Mouse (Mus musculus) MEL (cell line): ENCODE measurements around the gene Vps18. TPM values are rescaled to one million over a fixed set of nuclear protein-coding genes. Genes with fewer than 3 reads are reported as not detected.

Source experiments
- DNase-seq: peaks from one replicate; pipeline ENCODE4 v3.0.0; 2011; ENCODE audit warnings: low read depth, low spot score
- H3K27ac ChIP-seq: 2 replicates; pipeline ENCODE4 v1.5.1; 2012; ENCODE audit warnings: low read depth, mild to moderate bottlenecking, control low read depth, low read length, moderate library complexity; ENCODE audit not compliant: control insufficient read depth
- H3K27me3 ChIP-seq, 2 experiments: fragments of 150-350 bp in 1 of 2; sonication (generic) in 1 of 2; 2 replicates each; pipeline ENCODE4 v1.6.1; 2012; ENCODE audit warnings: low read length in 2 of 2, mild to moderate bottlenecking in 2 of 2, improper control_type of control experiment in 1 of 2, moderate library complexity in 1 of 2; ENCODE audit not compliant: insufficient read depth in 2 of 2, control insufficient read depth in 1 of 2
- H3K36me3 ChIP-seq, 2 experiments: 2 replicates each; pipeline ENCODE4 v1.6.1; 2012 to 2014; ENCODE audit warnings: low read length in 2 of 2, improper control_type of control experiment in 1 of 2, inconsistent platforms in 1 of 2, mild to moderate bottlenecking in 1 of 2; ENCODE audit not compliant: insufficient read depth in 2 of 2, control insufficient read depth in 1 of 2
- H3K4me1 ChIP-seq, 2 experiments: fragments of 150-350 bp in 1 of 2; sonication (generic) in 1 of 2; 2 replicates each; pipeline ENCODE4 v1.6.1; 2012; ENCODE audit warnings: low read length in 2 of 2, improper control_type of control experiment in 1 of 2, mild to moderate bottlenecking in 1 of 2; ENCODE audit not compliant: insufficient read depth in 2 of 2, control insufficient read depth in 1 of 2
- H3K4me3 ChIP-seq, 2 experiments: fragments of 150-350 bp in 1 of 2; sonication (generic) in 1 of 2; 2 replicates each; pipeline ENCODE4 v1.5.1; 2012; ENCODE audit warnings: low read depth in 2 of 2, low read length in 2 of 2, mild to moderate bottlenecking in 2 of 2, moderate library complexity in 2 of 2, control low read depth in 1 of 2, improper control_type of control experiment in 1 of 2; ENCODE audit not compliant: control insufficient read depth in 1 of 2, insufficient read depth in 1 of 2
- H3K79me2 ChIP-seq: 2 replicates; pipeline ENCODE4 v1.6.1; 2012; ENCODE audit warnings: mild to moderate bottlenecking, low read length, moderate library complexity; ENCODE audit not compliant: control insufficient read depth, poor library complexity, insufficient read depth
- H3K9ac ChIP-seq: 2 replicates; pipeline ENCODE4 v1.6.1; 2012; ENCODE audit warnings: low read depth, mild to moderate bottlenecking, control low read depth, low read length, moderate library complexity; ENCODE audit not compliant: control insufficient read depth, poor library complexity, severe bottlenecking
- H3K9me3 ChIP-seq: fragments of 150-350 bp; sonication (generic); replicated peaks from 2 replicates; pipeline ENCODE4 v1.6.1; 2012; ENCODE audit warnings: mild to moderate bottlenecking, low read length, improper control_type of control experiment, moderate library complexity; ENCODE audit not compliant: insufficient read depth
- BHLHE40 ChIP-seq: IDR thresholded peaks from 2 replicates; pipeline ENCODE4 v1.6.1; 2012; ENCODE audit warnings: low read depth, mild to moderate bottlenecking, inconsistent platforms, low read length, improper control_type of control experiment, borderline replicate concordance
- CTCF ChIP-seq, 3 experiments: IDR thresholded peaks in 2 of 3; conservative IDR thresholded peaks in 1 of 3; 2 replicates each; pipeline ENCODE4 v1.5.1; 2011 to 2012; ENCODE audit warnings: low read length in 3 of 3, low read depth in 2 of 3, mild to moderate bottlenecking in 2 of 3, improper control_type of control experiment in 1 of 3, inconsistent platforms in 1 of 3, mixed read lengths in 1 of 3, moderate library complexity in 1 of 3; ENCODE audit not compliant: control insufficient read depth in 1 of 3, insufficient read depth in 1 of 3, poor library complexity in 1 of 3, severe bottlenecking in 1 of 3
- EP300 ChIP-seq, 2 experiments: IDR thresholded peaks; 2 replicates each; pipeline ENCODE4 v1.6.1; 2011; ENCODE audit warnings: improper control_type of control experiment in 2 of 2, low read length in 2 of 2, low read depth in 1 of 2, mild to moderate bottlenecking in 1 of 2
- ETS1 ChIP-seq: IDR thresholded peaks from 2 replicates; pipeline ENCODE4 v1.6.1; 2012; ENCODE audit warnings: low read depth, mild to moderate bottlenecking, inconsistent platforms, low read length, improper control_type of control experiment, moderate library complexity
- GABPA ChIP-seq: IDR thresholded peaks from 2 replicates; pipeline ENCODE4 v1.6.1; 2012; ENCODE audit warnings: low read depth, mild to moderate bottlenecking, inconsistent platforms, low read length, improper control_type of control experiment, moderate library complexity
- GATA1 ChIP-seq: IDR thresholded peaks from 2 replicates; pipeline ENCODE4 v1.6.1; 2011; ENCODE audit warnings: low read depth, low read length, improper control_type of control experiment
- KAT2A ChIP-seq: conservative IDR thresholded peaks from 2 replicates; pipeline ENCODE4 v1.6.1; 2012; ENCODE audit warnings: low read depth, low read length, improper control_type of control experiment, inconsistent platforms
- MAFK ChIP-seq: IDR thresholded peaks from 2 replicates; pipeline ENCODE4 v1.6.1; 2011; ENCODE audit warnings: low read depth, mild to moderate bottlenecking, low read length, improper control_type of control experiment, borderline replicate concordance
- MAZ ChIP-seq: IDR thresholded peaks from 2 replicates; pipeline ENCODE4 v1.6.1; 2012; ENCODE audit warnings: low read depth, mild to moderate bottlenecking, inconsistent platforms, low read length, improper control_type of control experiment
- MXI1 ChIP-seq: IDR thresholded peaks from 2 replicates; pipeline ENCODE4 v1.6.1; 2011; ENCODE audit warnings: mild to moderate bottlenecking, low read depth, low read length, improper control_type of control experiment
- NELFE ChIP-seq: IDR thresholded peaks from 2 replicates; pipeline ENCODE4 v1.6.1; 2011; ENCODE audit warnings: low read depth, low read length, improper control_type of control experiment
- NRF1 ChIP-seq: IDR thresholded peaks from 2 replicates; pipeline ENCODE4 v1.6.1; 2014; ENCODE audit warnings: low read depth, mild to moderate bottlenecking, inconsistent platforms, low read length, improper control_type of control experiment, moderate library complexity; ENCODE audit not compliant: poor library complexity, insufficient read depth, severe bottlenecking
- RAD21 ChIP-seq: IDR thresholded peaks from 2 replicates; pipeline ENCODE4 v1.6.1; 2011; ENCODE audit warnings: mild to moderate bottlenecking, low read depth, low read length, improper control_type of control experiment
- RCOR1 ChIP-seq: IDR thresholded peaks from 2 replicates; pipeline ENCODE4 v1.6.1; 2012; ENCODE audit warnings: low read depth, mild to moderate bottlenecking, inconsistent platforms, low read length, improper control_type of control experiment
- SIN3A ChIP-seq: IDR thresholded peaks from 2 replicates; pipeline ENCODE4 v1.6.1; 2012; ENCODE audit warnings: low read length, improper control_type of control experiment, inconsistent platforms
- SMC3 ChIP-seq: IDR thresholded peaks from 2 replicates; pipeline ENCODE4 v1.6.1; 2011; ENCODE audit warnings: low read depth, low read length, improper control_type of control experiment
- TBP ChIP-seq: IDR thresholded peaks from 2 replicates; pipeline ENCODE4 v1.8.0; 2011; ENCODE audit warnings: low read depth, low read length, improper control_type of control experiment
- TCF12 ChIP-seq: IDR thresholded peaks from 2 replicates; pipeline ENCODE4 v1.6.1; 2014; ENCODE audit warnings: low read depth, mild to moderate bottlenecking, inconsistent platforms, low read length, improper control_type of control experiment, moderate library complexity
- USF1 ChIP-seq: IDR thresholded peaks from 2 replicates; pipeline ENCODE4 v1.6.1; 2014; ENCODE audit warnings: low read depth, mild to moderate bottlenecking, inconsistent platforms, low read length, improper control_type of control experiment, moderate library complexity
- ZC3H11A ChIP-seq: IDR thresholded peaks from 2 replicates; pipeline ENCODE4 v1.6.1; 2012; ENCODE audit warnings: low read depth, mild to moderate bottlenecking, inconsistent platforms, low read length, improper control_type of control experiment
- ZKSCAN1 ChIP-seq: IDR thresholded peaks from 2 replicates; pipeline ENCODE4 v1.6.1; 2012; ENCODE audit warnings: low read depth, mild to moderate bottlenecking, inconsistent platforms, low read length, improper control_type of control experiment, moderate library complexity
- ZMIZ1 ChIP-seq: IDR thresholded peaks from 2 replicates; pipeline ENCODE4 v1.6.1; 2012; ENCODE audit warnings: low read depth, mild to moderate bottlenecking, inconsistent platforms, low read length, improper control_type of control experiment, moderate library complexity
- polyA plus RNA-seq, 2 experiments: library from polyadenylated mRNA; stranded (reverse) in 1 of 2; unstranded in 1 of 2; fragments of >175 nt in 1 of 2; fragments of >200 nt in 1 of 2; gene quantifications; 2 replicates each; pipeline versions ENCODE4 v1.2.1 to v1.2.4; 2012; ENCODE audit warnings: low replicate concordance in 2 of 2, low read depth in 1 of 2; ENCODE audit not compliant: insufficient read length in 2 of 2, insufficient read depth in 1 of 2, missing spikeins in 1 of 2
- total RNA-seq: library from RNA; depleted of rRNA; stranded (reverse); fragments of 300-350 nt; gene quantifications from 2 replicates; pipeline ENCODE4 v1.2.3, GENCODE M21; 2012

The Vps18 gene
- total and polyA plus RNA-seq, 3 experiments: 28.0 to 30.4 TPM; not detected in 1

DNA sequence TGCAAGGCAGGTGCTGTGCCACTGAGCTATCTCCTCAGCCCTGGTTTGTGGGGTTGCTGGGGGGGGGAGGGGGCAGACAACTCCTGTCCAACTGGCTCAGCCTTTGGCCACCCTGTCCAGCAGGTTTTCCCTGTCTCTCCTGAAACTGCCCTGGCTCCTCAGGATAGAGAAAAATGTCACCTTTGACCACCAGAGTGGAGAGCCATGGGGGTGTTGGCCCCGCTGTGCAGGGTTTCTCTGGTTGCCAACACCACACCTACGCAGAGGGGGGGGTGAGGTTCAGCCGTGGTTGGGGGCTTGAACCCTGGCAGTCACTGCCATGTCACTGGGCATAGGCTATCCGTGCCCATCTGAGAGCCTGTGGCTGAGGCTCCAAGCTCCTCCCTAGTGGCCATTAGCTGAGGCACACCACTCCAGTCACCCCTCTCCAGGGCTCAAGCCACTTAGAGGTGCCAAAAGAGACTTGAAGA is 38.9 kb upstream of the Vps18 start:
- Histone ChIP-seq H3K4me1 (peaks cover 0 to 9% of the 10 kb centered on the region in 2 experiments; a peak in 2 of 4 replicates), H3K79me2 (no peaks in the 10 kb centered on the region), H3K27ac (no peak overlapping the region), H3K4me3 (no peak overlapping the region), H3K36me3 (peaks cover 0 to 4% of the 10 kb centered on the region in 2 experiments; a peak in 2 of 4 replicates), H3K9me3 (no peaks in the 10 kb centered on the region), H3K9ac (no peak overlapping the region), H3K27me3 (peaks cover 0 to 3% of the 10 kb centered on the region in 2 experiments; a peak in 2 of 4 replicates)
- TF ChIP-seq GABPA (no peak), MAFK (no peak), MXI1 (no peak), TBP (no peak), SIN3A (no peak), EP300 (IDR thresholded peaks at IDR 0.05; ENCODE audit: low read depth in 1 of 2, low read length in 2 of 2) (no peak), RAD21 (no peak)
- DNase-seq: no peak

DNA sequence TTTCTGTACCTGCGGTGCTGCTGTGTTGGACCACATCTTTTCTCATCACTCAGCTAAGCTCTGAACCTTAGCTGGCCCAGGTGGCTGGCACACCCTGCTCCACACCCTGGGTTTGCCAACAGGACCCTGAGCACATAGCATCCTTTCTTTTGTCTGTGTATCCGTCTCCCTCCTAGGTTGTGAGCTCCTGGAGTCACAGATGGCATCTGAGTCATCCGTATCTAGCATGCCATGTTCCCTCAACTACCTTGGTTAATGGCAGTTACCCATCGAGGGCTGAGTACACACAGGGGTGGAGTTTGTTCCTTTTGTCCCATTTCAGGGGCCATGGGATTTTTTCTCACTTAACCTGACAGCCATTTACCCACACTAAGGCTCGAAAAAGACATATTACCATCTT is 38.2 kb upstream of the Vps18 start:
- Histone ChIP-seq H3K9ac (no peak overlapping the region), H3K9me3 (no peaks in the 10 kb centered on the region), H3K4me3 (no peak overlapping the region), H3K27ac (no peak overlapping the region), H3K4me1 (peaks cover 0 to 9% of the 10 kb centered on the region in 2 experiments; a peak in 2 of 4 replicates), H3K36me3 (peaks cover 0 to 4% of the 10 kb centered on the region in 2 experiments; a peak in 2 of 4 replicates), H3K79me2 (no peaks in the 10 kb centered on the region), H3K27me3 (peaks cover 0 to 3% of the 10 kb centered on the region in 2 experiments; a peak in 2 of 4 replicates)
- TF ChIP-seq RCOR1 (no peak), NELFE (0 out of 2 replicates have a peak, but pooled peaks have one; percentile 10), MAFK (0 out of 2 replicates have a peak, but pooled peaks have one; percentile 4), KAT2A (no peak)
- DNase-seq: no peak

DNA sequence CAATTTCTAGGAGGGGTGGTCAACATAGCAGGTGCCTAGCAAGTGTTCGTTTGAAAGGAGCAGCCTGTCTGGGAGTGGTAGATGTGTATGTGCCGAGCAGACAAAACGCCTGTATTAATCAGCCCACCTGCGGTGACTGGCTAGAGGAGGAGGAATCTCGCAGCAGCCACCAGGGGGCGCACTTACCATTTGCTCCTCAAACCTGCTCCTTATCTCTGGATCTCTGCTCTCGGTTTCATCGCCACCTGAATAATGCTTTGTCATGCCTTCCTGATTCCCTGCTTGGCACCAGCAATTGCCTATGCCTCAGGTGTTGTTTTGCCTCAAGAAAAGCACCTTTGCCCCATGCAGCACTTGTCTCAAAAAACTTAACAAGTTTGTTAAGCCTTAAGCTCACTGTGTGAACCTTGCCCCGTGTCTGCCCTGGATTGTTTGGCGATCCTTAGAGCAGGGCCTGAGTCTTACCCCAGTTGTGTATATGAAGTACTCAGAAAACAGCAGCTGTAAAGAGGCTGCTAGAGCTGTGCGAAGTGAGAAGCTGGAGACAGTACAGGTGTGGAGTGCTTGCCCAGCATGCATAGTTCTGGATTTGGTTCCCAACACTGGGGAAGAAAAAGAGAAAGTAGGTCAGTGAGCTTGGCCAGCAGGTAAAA is 37.6 kb upstream of the Vps18 start:
- Histone ChIP-seq H3K36me3 (peaks cover 0 to 4% of the 10 kb centered on the region in 2 experiments; a peak in 2 of 4 replicates), H3K27me3 (peaks cover 0 to 3% of the 10 kb centered on the region in 2 experiments; a peak in 2 of 4 replicates), H3K4me1 (peaks cover 0 to 9% of the 10 kb centered on the region in 2 experiments; a peak in 2 of 4 replicates), H3K27ac (no peak overlapping the region; the same call in 1 of the 2 replicates), H3K4me3 (peak overlapping the region; percentile 30 to 48; a peak in 3 of 4 replicates), H3K9me3 (no peaks in the 10 kb centered on the region), H3K79me2 (no peaks in the 10 kb centered on the region), H3K9ac (peak overlapping the region; percentile 41)
- peak; percentile 91 for DNase-seq
- TF ChIP-seq SMC3: peak; percentile 90
- no peak for TF ChIP-seq ZKSCAN1
- peak; percentile 70; the same call in 1 of the 2 replicates for TF ChIP-seq GABPA
- peak; percentile 61 for TF ChIP-seq ETS1
- TF ChIP-seq MAZ: no peak
- TF ChIP-seq NELFE: peak; percentile 34; the same call in 1 of the 2 replicates
- TF ChIP-seq BHLHE40: no peak
- TF ChIP-seq GATA1: peak; percentile 95
- no peak for TF ChIP-seq KAT2A
- peak; percentile 72 for TF ChIP-seq RAD21
- TF ChIP-seq RCOR1: no peak
- peak; percentile 69 for TF ChIP-seq SIN3A
- 0 out of 2 replicates have a peak, but pooled peaks have one; percentile 16 for TF ChIP-seq TCF12
- TF ChIP-seq CTCF (IDR thresholded peaks at IDR 0.05 in 2 of 3, conservative IDR thresholded peaks at IDR 0.05 in 1 of 3; ENCODE audit: control insufficient read depth in 1 of 3, insufficient read depth in 1 of 3, low read depth in 2 of 3, low read length in 3 of 3, poor library complexity in 1 of 3, severe bottlenecking in 1 of 3): peak; percentile 90 to 97 (median 91)
- no peak for TF ChIP-seq USF1
- no peak for TF ChIP-seq NRF1
- TF ChIP-seq ZC3H11A: peak; percentile 68
- peak; percentile 45 to 49; a peak in 1 of 4 replicates for TF ChIP-seq EP300 (IDR thresholded peaks at IDR 0.05; ENCODE audit: low read depth in 1 of 2, low read length in 2 of 2)
- TF ChIP-seq TBP: 0 out of 2 replicates have a peak, but pooled peaks have one; percentile 40
- no peak for TF ChIP-seq ZMIZ1
